Mouse (Mus musculus): ENCODE measurements around the gene Catsper4. TPM values are rescaled to one million over a fixed set of nuclear protein-coding genes. Genes with fewer than 3 reads are reported as not detected.

Gene Catsper4
- total and polyA plus RNA-seq, 3 experiments: not detected

GRCm38 (mm10) chr4:134245148-134245843, 18.1 kb upstream of the Catsper4 start, which contains the start of gene Zfp593:
TSS of gene Zfp593 (minus strand) at chr4:134245592.
- peak within 1 kb of the TSS; percentile 81 to 93 (median 89) for H3K4me3 ChIP-seq (replicated peaks in 1 of 3; ENCODE audit: low read depth in 2 of 3, low read length in 2 of 3, poor library complexity in 1 of 3)
- no peak within 1 kb of the TSS for H3K27ac ChIP-seq (ENCODE audit: insufficient read depth, low read depth)
- H3K4me1 ChIP-seq (ENCODE audit: control insufficient read depth in 1 of 2, insufficient read depth in 2 of 2): peaks cover 9 to 24% of the 10 kb centered on the region in 2 experiments; a peak in 3 of 4 replicates
- H3K79me2 ChIP-seq (replicated peaks; ENCODE audit: control insufficient read depth, extremely low read depth, insufficient read depth, poor library complexity, severe bottlenecking): peaks cover 10% of the 10 kb centered on the region; the same call in 1 of the 2 replicates
- no peaks in the 10 kb centered on the region for H3K9me3 ChIP-seq (replicated peaks; ENCODE audit: low read length)
- peak; percentile 91 for DNase-seq (ENCODE audit: extremely low read depth)
- H3K27me3 ChIP-seq (replicated peaks): peaks cover 47% of the 10 kb centered on the region
- no peak for TF ChIP-seq RAD21 (IDR thresholded peaks at IDR 0.05; ENCODE audit: low read depth, low read length)
- TF ChIP-seq MEF2A (IDR thresholded peaks at IDR 0.05; ENCODE audit: borderline replicate concordance, low read depth, low read length): peak; percentile 21; the same call in 1 of the 2 replicates
- TF ChIP-seq POLR2AphosphoS2 (IDR thresholded peaks at IDR 0.05; ENCODE audit: low read depth, low read length): no peak
- peak; percentile 97 for TF ChIP-seq MXI1 (IDR thresholded peaks at IDR 0.05; ENCODE audit: low read depth, low read length)
- no peak; the same call in 1 of the 2 replicates for TF ChIP-seq USF1 (IDR thresholded peaks at IDR 0.05; ENCODE audit: low read depth, low read length)
- TF ChIP-seq RCOR1 (conservative IDR thresholded peaks at IDR 0.05; ENCODE audit: low read depth, low read length): no peak
- no peak for TF ChIP-seq UBTF (IDR thresholded peaks at IDR 0.05; ENCODE audit: low read depth, low read length)
- TF ChIP-seq EP300 (IDR thresholded peaks at IDR 0.05; ENCODE audit: low read length): no peak
- TF ChIP-seq ZMIZ1 (IDR thresholded peaks at IDR 0.05; ENCODE audit: low read depth, low read length): 0 out of 2 replicates have a peak, but pooled peaks have one; percentile 40
- TF ChIP-seq HCFC1 (IDR thresholded peaks at IDR 0.05; ENCODE audit: low read depth, low read length): peak; percentile 73
- TF ChIP-seq NRF1 (IDR thresholded peaks at IDR 0.05; ENCODE audit: low read depth, low read length): 0 out of 2 replicates have a peak, but pooled peaks have one; percentile 12
- TF ChIP-seq MAZ (IDR thresholded peaks at IDR 0.05; ENCODE audit: low read depth, low read length): no peak
- no peak for TF ChIP-seq CHD1 (IDR thresholded peaks at IDR 0.05; ENCODE audit: low read depth, low read length)
- TF ChIP-seq BHLHE40 (IDR thresholded peaks at IDR 0.05; ENCODE audit: low read depth, low read length): peak; percentile 88
- no peak for TF ChIP-seq E2F4 (IDR thresholded peaks at IDR 0.05; ENCODE audit: insufficient replicate concordance, low read depth, low read length)
- peak; percentile 90 for TF ChIP-seq MYC (IDR thresholded peaks at IDR 0.05; ENCODE audit: low read depth, low read length)
- TF ChIP-seq TBP (conservative IDR thresholded peaks at IDR 0.05; ENCODE audit: low read depth, low read length): no peak
- peak; percentile 26 for TF ChIP-seq SMC3 (IDR thresholded peaks at IDR 0.05; ENCODE audit: low read depth, low read length)
- TF ChIP-seq ZKSCAN1 (IDR thresholded peaks at IDR 0.05; ENCODE audit: borderline replicate concordance, low read depth, low read length): no peak
- TF ChIP-seq CHD2 (IDR thresholded peaks at IDR 0.05; ENCODE audit: low read length): no peak
- TF ChIP-seq PAX5 (IDR thresholded peaks at IDR 0.05; ENCODE audit: low read length): no peak
- TF ChIP-seq JUN (IDR thresholded peaks at IDR 0.05; ENCODE audit: insufficient read depth, low read depth, low read length): peak; percentile 47
- TF ChIP-seq GABPA (IDR thresholded peaks at IDR 0.05; ENCODE audit: insufficient replicate concordance, low read depth, low read length): peak; percentile 34; the same call in 1 of the 2 replicates
- TF ChIP-seq KAT2A (IDR thresholded peaks at IDR 0.05; ENCODE audit: insufficient replicate concordance, low read length): no peak
- peak; percentile 57 for TF ChIP-seq ETS1 (conservative IDR thresholded peaks at IDR 0.05; ENCODE audit: low read depth, low read length)
- peak; percentile 69; the same call in 1 of the 2 replicates for TF ChIP-seq TCF12 (IDR thresholded peaks at IDR 0.05; ENCODE audit: low read depth, low read length)
- no peak for TF ChIP-seq ZC3H11A (IDR thresholded peaks at IDR 0.05; ENCODE audit: low read depth, low read length)
- 0 out of 2 replicates have a peak, but pooled peaks have one; percentile 49 for TF ChIP-seq JUND (conservative IDR thresholded peaks at IDR 0.05; ENCODE audit: low read depth, low read length)
- TF ChIP-seq NELFE (IDR thresholded peaks at IDR 0.05; ENCODE audit: low read depth, low read length): peak; percentile 79
- peak; percentile 66 for TF ChIP-seq IRF4 (IDR thresholded peaks at IDR 0.05; ENCODE audit: low read depth, low read length)
- TF ChIP-seq MAX (IDR thresholded peaks at IDR 0.05; ENCODE audit: low read length): peak; percentile 87
- peak; percentile 78 for TF ChIP-seq POLR2A (IDR thresholded peaks at IDR 0.05; ENCODE audit: low read depth, low read length)
- peak; percentile 30 to 76 for TF ChIP-seq CTCF (conservative IDR thresholded peaks at IDR 0.05 in 1 of 2, IDR thresholded peaks at IDR 0.05 in 1 of 2; ENCODE audit: low read depth in 2 of 2, low read length in 2 of 2)
- peak; percentile 92 for TF ChIP-seq SIN3A (IDR thresholded peaks at IDR 0.05; ENCODE audit: low read length)
- TF ChIP-seq ELF1 (IDR thresholded peaks at IDR 0.05; ENCODE audit: low read depth, low read length): peak; percentile 93
- TF ChIP-seq ZNF384 (IDR thresholded peaks at IDR 0.05; ENCODE audit: low read depth, low read length): no peak
- H3K36me3 ChIP-seq (replicated peaks in 1 of 2; ENCODE audit: control insufficient read depth in 1 of 2, insufficient read depth in 1 of 2, low read length in 1 of 2): peaks cover 7 to 17% of the 10 kb centered on the region in 2 experiments
- H3K9ac ChIP-seq (ENCODE audit: insufficient read depth, low read depth): peak within 1 kb of the TSS; percentile 69
- H3K4me2 ChIP-seq (ENCODE audit: insufficient read depth, low read depth, poor library complexity, severe bottlenecking): peak within 1 kb of the TSS; percentile 58
- dilution Hi-C loops (cut with MboI; ENCODE audit: extremely low pct_ligation_motif_present, extremely low pct_unique_long_range_greater_than_20kb, low sequenced_read_pairs) (no loop called here), in situ Hi-C loops (cut with MboI; ENCODE audit: low pct_ligation_motif_present, low pct_unique_long_range_greater_than_20kb, low sequenced_read_pairs) (loop anchor here (5.0 kb wide), 1 partner anchor 42 kb away; the partner anchor contains the start of gene Pdik1l)
